Mouse (Mus musculus) left cerebral cortex, adult 18-20 months (tissue): Measurements from ENCODE around the gene Specc1l. TPM values are rescaled to one million over a fixed set of nuclear protein-coding genes. Genes with fewer than 3 reads are reported as not detected.
A peak's percentile ranks its signal among the peaks of the same experiment; 100 is the strongest.
"Not testable (repeated sequence)": the region's sequence is repeated elsewhere in the genome, so short reads cannot be mapped to it uniquely, and the experiment has no call there.

Experiments used
- DNase-seq, 2 experiments: peaks; one replicate each; pipeline ENCODE4 v3.0.0; 2021 to 2022; ENCODE audit warnings: low spot score in 2 of 2, mixed read lengths in 1 of 2
- total RNA-seq, 2 experiments: library from RNA; stranded (reverse); gene quantifications; 2 replicates each; pipeline ENCODE4 v1.2.3; 2021

Gene Specc1l
- total RNA-seq, 2 experiments from 2014 or later: 36.4 to 42.3 TPM

- no peak for DNase-seq
Observed at GRCm38 (mm10) chr10:75276427-75277013, 64.6 kb downstream of the Specc1l start.

GRCm38 (mm10) chr10:75277501-75277900 lies 65.6 kb downstream of the Specc1l start:
- peak; percentile 26 for DNase-seq

GRCm38 (mm10) chr10:75282648-75283047 lies 70.8 kb downstream of the Specc1l start:
- no peak for DNase-seq

GRCm38 (mm10) chr10:75283821-75284220 lies 71.9 kb downstream of the Specc1l start:
- no peak for DNase-seq

GRCm38 (mm10) chr10:75288579-75288978 lies 76.7 kb downstream of the Specc1l start:
- no peak for DNase-seq

GRCm38 (mm10) chr10:75289392-75289791 lies 77.5 kb downstream of the Specc1l start:
- DNase-seq: no peak

GRCm38 (mm10) chr10:75290650-75291049 lies 78.8 kb downstream of the Specc1l start:
- no peak for DNase-seq

GRCm38 (mm10) chr10:75291338-75291737 lies 79.5 kb downstream of the Specc1l start:
- no peak for DNase-seq

GRCm38 (mm10) chr10:75292206-75292605 lies 80.3 kb downstream of the Specc1l start:
- not testable (repeated sequence) for DNase-seq

GRCm38 (mm10) chr10:75293288-75293687 lies 81.4 kb downstream of the Specc1l start:
- no peak for DNase-seq

- no peak for DNase-seq
Observed at GRCm38 (mm10) chr10:75294362-75294761, 82.5 kb downstream of the Specc1l start.

- no peak for DNase-seq
Observed at GRCm38 (mm10) chr10:75294926-75295325, 83.1 kb downstream of the Specc1l start.

- DNase-seq: no peak
Observed at GRCm38 (mm10) chr10:75298608-75299007, 86.7 kb downstream of the Specc1l start.

GRCm38 (mm10) chr10:75299785-75300418 lies 88.0 kb downstream of the Specc1l start:
- DNase-seq: no peak

GRCm38 (mm10) chr10:75301195-75301806 lies 89.4 kb downstream of the Specc1l start:
- DNase-seq: no peak

GRCm38 (mm10) chr10:75301937-75302336 lies 90.1 kb downstream of the Specc1l start:
- no peak for DNase-seq

- DNase-seq: no peak
Observed at GRCm38 (mm10) chr10:75302536-75302935, 90.7 kb downstream of the Specc1l start.

- DNase-seq: peak; percentile 60 to 72
Observed at GRCm38 (mm10) chr10:75303324-75304048, 91.6 kb downstream of the Specc1l start.

GRCm38 (mm10) chr10:75304049-75304405 lies 92.2 kb downstream of the Specc1l start:
- no peak for DNase-seq

- no peak for DNase-seq
Observed at GRCm38 (mm10) chr10:75304413-75304812, 92.5 kb downstream of the Specc1l start.

GRCm38 (mm10) chr10:75307130-75307529 lies 95.3 kb downstream of the Specc1l start:
- DNase-seq: no peak

GRCm38 (mm10) chr10:75312361-75312760 lies 100.5 kb downstream of the Specc1l start:
- DNase-seq: no peak
